Mouse (Mus musculus): Measurements from ENCODE around the gene Cct3.
"Not testable (repeated sequence)": the region's sequence is repeated elsewhere in the genome, so short reads cannot be mapped to it uniquely, and the experiment has no call there.

Gene Cct3

GRCm38 (mm10) chr3:88361096-88361495, 64.2 kb downstream of the Cct3 start:
- DNase-seq (ENCODE audit: low spot score in 2 of 2): no peak

- DNase-seq (ENCODE audit: low spot score in 2 of 2): no peak
These were observed 64.8 kb downstream of the Cct3 start for GRCm38 (mm10) chr3:88361612-88362313.

- DNase-seq (ENCODE audit: low spot score in 2 of 2): no peak
These were observed 66.8 kb downstream of the Cct3 start for GRCm38 (mm10) chr3:88363700-88364099.

- peak in 1 of 2 experiments; percentile 50 for DNase-seq (ENCODE audit: low spot score in 2 of 2)
These were observed 67.4 kb downstream of the Cct3 start, which contains the start of gene Paqr6 for GRCm38 (mm10) chr3:88364337-88364736. Gene Paqr6 (plus strand): TSS chr3:88364584.

- DNase-seq (ENCODE audit: low spot score in 2 of 2): no peak
These were observed 68.9 kb downstream of the Cct3 start for GRCm38 (mm10) chr3:88365705-88366361.

GRCm38 (mm10) chr3:88366830-88367428, 70.0 kb downstream of the Cct3 start:
- DNase-seq (ENCODE audit: low spot score in 2 of 2): not testable (repeated sequence)

GRCm38 (mm10) chr3:88367517-88367916, 70.6 kb downstream of the Cct3 start:
- DNase-seq (ENCODE audit: low spot score in 2 of 2): not testable (repeated sequence)

GRCm38 (mm10) chr3:88368511-88368910, 71.6 kb downstream of the Cct3 start:
- not testable (repeated sequence) for DNase-seq (ENCODE audit: low spot score in 2 of 2)

All from cerebellum, postnatal 4 days (tissue).